Mouse (Mus musculus) liver, postnatal 0 days (tissue): ENCODE measurements at regions not wholly inside any gene's neighbourhood (a gene's known extent, or its start where the extent isn't known, plus 50 kb on each side); places are given as distances from the start of the nearest gene placed in this dataset.

Source experiments
- ATAC-seq: fragments of 200-750 bp; cut with Nextera tagmentation; 2 replicates; pipeline ENCODE4 v1.8.0; 2017; ENCODE audit warnings: mild to moderate bottlenecking, moderate library complexity
- DNase-seq: peaks from one replicate; pipeline ENCODE4 v3.0.0-alpha.2; 2016
- H3K27ac ChIP-seq: fragments of 300-500 bp; sonication (generic); 2 replicates; pipeline ENCODE4 v1.5.1; 2014; ENCODE audit warnings: antibody characterized with exemption, moderate library complexity, mild to moderate bottlenecking, low read depth
- H3K27me3 ChIP-seq: fragments of 300-500 bp; sonication (generic); 2 replicates; pipeline ENCODE4 v1.6.1; 2014; ENCODE audit warnings: low read length, control low read depth, mixed read lengths; ENCODE audit not compliant: insufficient read depth
- H3K36me3 ChIP-seq: fragments of 300-500 bp; sonication (generic); replicated peaks from 2 replicates; pipeline ENCODE4 v1.6.1; 2014; ENCODE audit warnings: mild to moderate bottlenecking, control low read depth, low read length, moderate library complexity, mixed read lengths; ENCODE audit not compliant: insufficient read depth
- H3K4me1 ChIP-seq: fragments of 300-500 bp; sonication (generic); 2 replicates; pipeline ENCODE4 v1.6.1; 2014; ENCODE audit warnings: antibody characterized with exemption, mild to moderate bottlenecking, control low read depth; ENCODE audit not compliant: insufficient read depth
- H3K4me2 ChIP-seq: fragments of 300-500 bp; sonication (generic); 2 replicates; pipeline ENCODE4 v1.6.1; 2014; ENCODE audit warnings: low read depth, mild to moderate bottlenecking, low read length, moderate library complexity, mixed read lengths
- H3K4me3 ChIP-seq: fragments of 300-500 bp; sonication (generic); 2 replicates; pipeline ENCODE4 v1.5.1; 2014; ENCODE audit warnings: low read depth, low read length
- H3K9ac ChIP-seq: fragments of 300-500 bp; sonication (generic); replicated peaks from 2 replicates; pipeline ENCODE4 v1.6.1; 2014; ENCODE audit warnings: mild to moderate bottlenecking, moderate library complexity
- H3K9me3 ChIP-seq: fragments of 300-500 bp; sonication (generic); 2 replicates; pipeline ENCODE4 v1.6.1; 2016; ENCODE audit warnings: mild to moderate bottlenecking, control low read depth, low read length, mixed read lengths
- CTCF ChIP-seq: sonication (generic); IDR thresholded peaks from 2 replicates; pipeline ENCODE4 v1.5.1; 2016; ENCODE audit warnings: antibody characterized with exemption, low read depth
- EP300 ChIP-seq: IDR thresholded peaks from 2 replicates; pipeline ENCODE4 v1.6.1; 2016; ENCODE audit warnings: antibody characterized with exemption, low read depth, mild to moderate bottlenecking
- WGBS: fragments of 180-500 bp; shearing (Covaris S2); extraction: QIAGEN DNeasy Blood & Tissue Kit; methylation state at CpG from one replicate; pipeline ENCODE4 v1.1.7; 2014; ENCODE audit not compliant: insufficient replicate concordance; 5-methylcytosine and 5-hydroxymethylcytosine counted together

GRCm38 (mm10) chr8:90455321-90455720 lies 107.2 kb upstream of the Tox3 start:
- H3K36me3 ChIP-seq, result no peaks in the 10 kb centered on the region
- H3K9ac ChIP-seq, result no peak overlapping the region
- H3K27me3 ChIP-seq, result no peaks in the 10 kb centered on the region
- 85% methylated on average over 2 of the region's 2 CpGs for WGBS
- TF ChIP-seq EP300 (no peak), CTCF (no peak)
- no peak overlapping the region for H3K4me3 ChIP-seq
- H3K4me1 ChIP-seq, result no peaks in the 10 kb centered on the region
- H3K27ac ChIP-seq, result no peak overlapping the region
- ATAC-seq (no peak), DNase-seq (no peak)
- no peak overlapping the region for H3K4me2 ChIP-seq
- no peaks in the 10 kb centered on the region for H3K9me3 ChIP-seq

GRCm38 (mm10) chr8:90454130-90454529 lies 106.0 kb upstream of the Tox3 start:
- no peaks in the 10 kb centered on the region for H3K36me3 ChIP-seq
- WGBS, result 59% methylated on average over 5 of the region's 5 CpGs
- no peaks in the 10 kb centered on the region for H3K9me3 ChIP-seq
- no peak overlapping the region for H3K4me3 ChIP-seq
- TF ChIP-seq CTCF (no peak), EP300 (no peak)
- no peaks in the 10 kb centered on the region for H3K27me3 ChIP-seq
- no peak for DNase-seq
- no peaks in the 10 kb centered on the region for H3K4me1 ChIP-seq
- no peak overlapping the region for H3K27ac ChIP-seq
- no peak overlapping the region for H3K9ac ChIP-seq
- no peak for ATAC-seq
- H3K4me2 ChIP-seq, result no peak overlapping the region

DNA sequence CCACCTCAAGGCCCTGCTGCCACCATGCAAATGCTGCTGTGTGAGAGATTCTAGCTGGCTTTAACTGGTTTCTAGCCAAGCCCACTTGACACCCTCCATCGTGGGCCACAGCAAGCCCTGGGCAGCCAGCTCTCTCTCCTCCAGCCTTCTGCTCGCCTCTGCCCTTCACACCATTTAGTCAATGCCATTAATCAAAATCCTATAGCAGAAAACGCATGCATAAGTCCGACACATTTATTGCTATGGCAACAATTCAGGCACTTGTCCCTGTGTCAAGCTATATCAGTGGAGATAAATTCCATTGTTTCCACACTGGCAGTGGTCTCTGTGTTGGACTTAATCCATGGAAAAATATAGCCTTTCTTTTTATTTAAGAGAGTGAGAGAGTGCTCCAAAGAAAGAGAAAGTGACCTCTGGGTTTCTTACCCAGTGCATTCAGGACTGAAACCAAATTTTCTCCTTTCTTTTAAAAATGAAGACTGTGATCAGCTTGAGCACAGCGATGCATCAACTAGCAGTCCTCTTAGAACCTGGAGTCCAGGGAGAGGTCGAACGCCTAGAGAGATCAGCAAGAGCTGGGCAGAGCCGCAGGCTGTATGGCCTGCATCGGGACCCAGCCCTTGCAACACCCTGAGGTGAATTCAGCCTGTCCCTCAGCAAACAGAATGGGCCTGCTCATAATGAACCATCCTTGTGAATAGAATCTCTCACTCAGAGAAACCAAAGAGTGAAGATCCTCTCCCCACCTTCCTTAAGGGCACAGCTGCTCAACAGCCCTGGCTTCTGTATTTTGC lies 93.1 kb upstream of the Tox3 start:
- Histone ChIP-seq H3K4me1 (no peaks in the 10 kb centered on the region), H3K4me3 (no peak overlapping the region), H3K36me3 (no peaks in the 10 kb centered on the region), H3K9ac (no peak overlapping the region), H3K4me2 (no peak overlapping the region), H3K27me3 (no peaks in the 10 kb centered on the region), H3K9me3 (no peaks in the 10 kb centered on the region), H3K27ac (no peak overlapping the region)
- 74% methylated on average over 9 of the region's 9 CpGs for WGBS
- ATAC-seq (no peak), DNase-seq (no peak)
- TF ChIP-seq CTCF (no peak), EP300 (no peak)

DNA sequence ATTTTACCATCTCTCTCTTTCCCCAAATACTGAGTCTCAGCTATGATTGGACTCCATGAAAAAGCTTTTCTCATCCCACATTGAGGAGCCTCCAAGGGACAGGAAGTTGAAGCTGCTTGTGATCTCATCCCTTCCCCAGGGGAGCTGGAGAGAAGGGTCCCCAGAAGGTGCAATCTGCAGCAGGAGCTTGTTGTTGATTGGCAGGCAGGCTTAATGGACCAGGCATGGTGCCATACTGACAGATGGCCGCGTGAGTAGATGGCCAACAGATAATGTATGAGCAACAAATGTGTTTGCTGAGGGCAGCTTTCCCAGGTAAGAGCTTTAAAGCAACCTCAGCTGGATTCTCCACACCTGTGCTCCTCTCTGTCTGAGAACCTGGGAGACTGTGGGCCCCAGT lies 65.9 kb upstream of the Tox3 start:
- ATAC-seq, result no peak
- H3K4me1 ChIP-seq, result no peaks in the 10 kb centered on the region
- no peak overlapping the region for H3K9ac ChIP-seq
- DNase-seq, result no peak
- no peaks in the 10 kb centered on the region for H3K9me3 ChIP-seq
- no peak for TF ChIP-seq EP300
- no peak for TF ChIP-seq CTCF
- H3K36me3 ChIP-seq, result no peaks in the 10 kb centered on the region
- 57% methylated on average over 2 of the region's 2 CpGs for WGBS
- no peak overlapping the region for H3K27ac ChIP-seq
- no peak overlapping the region for H3K4me2 ChIP-seq
- H3K4me3 ChIP-seq, result no peak overlapping the region
- no peaks in the 10 kb centered on the region for H3K27me3 ChIP-seq
